Mouse (Mus musculus) megakaryocyte progenitor cell, adult 5-6 weeks (primary cell): ENCODE measurements around the gene Kif26b. TPM values are rescaled to one million over a fixed set of nuclear protein-coding genes. Genes with fewer than 3 reads are reported as not detected.
A peak's percentile ranks its signal among the peaks of the same experiment; 100 is the strongest.

Experiments used
- ATAC-seq: replicated peaks from 2 replicates; pipeline ENCODE4 v1.8.0; 2016; ENCODE audit warnings: mild to moderate bottlenecking, moderate TSS enrichment, inconsistent platforms; ENCODE audit not compliant: poor library complexity
- total RNA-seq, 2 experiments: library from RNA; stranded (forward) in 1 of 2; stranded (reverse) in 1 of 2; fragments of 157-497, 149-512 nt in 1 of 2; fragments of 200-1000 nt in 1 of 2; gene quantifications; 2 replicates each; pipeline versions ENCODE4 v1.2.3 to v1.2.4; 2015 to 2017

Gene Kif26b
- total RNA-seq, 2 experiments from 2014 or later = 0.33 to 0.42 TPM

DNA sequence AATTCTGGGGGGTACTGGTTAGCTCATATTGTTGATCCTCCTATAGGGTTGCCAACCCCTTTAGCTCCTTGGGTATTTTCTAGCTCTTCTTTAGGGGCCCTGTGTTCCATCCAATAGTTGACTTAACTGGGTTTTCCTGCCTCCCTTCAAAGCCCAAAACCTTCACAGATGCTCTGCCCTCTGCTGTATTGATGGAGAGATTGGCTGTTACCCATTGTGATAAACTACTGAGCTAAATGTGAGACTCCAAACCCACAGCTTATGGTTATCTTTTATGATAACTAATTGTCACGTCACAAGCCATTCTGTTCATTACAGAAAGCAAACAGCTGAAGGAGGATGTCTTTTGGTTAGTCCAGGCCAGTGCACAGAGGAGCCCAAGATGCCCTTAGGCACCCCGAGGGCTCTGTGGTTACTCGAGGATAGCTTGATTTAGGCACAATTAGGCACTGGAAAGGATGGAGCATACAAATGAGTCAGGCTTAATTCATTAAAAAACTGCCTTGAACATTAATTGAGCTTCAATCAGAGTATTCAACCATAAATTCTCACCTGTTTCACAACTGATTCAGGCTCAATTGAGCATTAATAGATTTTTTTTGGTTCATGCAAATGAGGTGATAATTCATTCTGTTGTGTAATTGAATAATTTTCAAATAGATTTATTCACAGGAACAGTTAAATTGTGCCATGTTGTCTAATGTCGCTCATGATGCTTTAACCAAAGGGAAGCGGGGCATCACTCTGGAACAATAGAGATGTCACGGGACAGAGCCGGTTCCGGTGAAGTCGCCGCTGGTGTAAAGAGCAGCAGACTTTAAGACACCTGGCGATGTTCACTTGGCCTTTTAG is 364.5 kb downstream of the Kif26b start:
- no peak for ATAC-seq

GRCm38 (mm10) chr1:178894081-178894401 is 365.1 kb downstream of the Kif26b start:
- ATAC-seq = no peak

DNA sequence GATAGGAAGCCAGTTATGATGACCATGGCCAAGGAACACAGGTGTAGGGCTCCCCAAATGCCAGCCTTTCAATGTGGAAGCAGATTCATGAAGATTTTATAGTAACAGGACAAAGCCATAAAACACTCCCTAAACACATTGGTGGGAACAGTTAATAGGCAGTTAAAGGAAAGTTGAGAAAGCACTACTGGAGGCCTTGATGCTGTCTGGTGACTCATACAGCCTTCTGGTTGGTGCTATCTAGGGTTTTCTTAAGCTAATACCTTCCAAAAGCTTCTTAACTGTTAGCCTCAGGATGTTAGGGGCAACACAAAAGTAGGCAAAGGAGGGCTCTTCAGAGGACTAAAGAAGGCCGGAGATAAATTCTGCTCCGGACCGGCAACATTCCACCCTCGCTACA is 366.7 kb downstream of the Kif26b start:
- no peak for ATAC-seq

DNA sequence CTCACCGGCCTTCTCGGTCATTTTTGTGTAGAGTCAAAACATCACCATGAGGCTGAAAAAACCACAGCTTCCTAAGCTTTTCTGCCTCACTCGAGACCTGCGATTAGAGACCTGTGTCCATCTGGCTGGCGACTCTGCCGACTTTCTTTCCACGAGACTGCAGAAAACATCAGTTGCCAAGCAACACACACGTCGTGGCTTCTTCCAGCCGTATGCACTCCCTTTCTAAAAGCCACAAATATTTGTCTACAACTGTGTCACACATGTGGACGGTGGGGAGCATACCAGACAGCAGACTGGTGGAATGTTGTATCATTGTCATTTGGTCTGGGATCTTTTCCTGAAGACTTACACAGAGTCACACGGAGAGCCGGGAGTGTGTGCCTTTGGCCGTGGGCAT is 382.0 kb downstream of the Kif26b start:
- ATAC-seq = no peak

DNA sequence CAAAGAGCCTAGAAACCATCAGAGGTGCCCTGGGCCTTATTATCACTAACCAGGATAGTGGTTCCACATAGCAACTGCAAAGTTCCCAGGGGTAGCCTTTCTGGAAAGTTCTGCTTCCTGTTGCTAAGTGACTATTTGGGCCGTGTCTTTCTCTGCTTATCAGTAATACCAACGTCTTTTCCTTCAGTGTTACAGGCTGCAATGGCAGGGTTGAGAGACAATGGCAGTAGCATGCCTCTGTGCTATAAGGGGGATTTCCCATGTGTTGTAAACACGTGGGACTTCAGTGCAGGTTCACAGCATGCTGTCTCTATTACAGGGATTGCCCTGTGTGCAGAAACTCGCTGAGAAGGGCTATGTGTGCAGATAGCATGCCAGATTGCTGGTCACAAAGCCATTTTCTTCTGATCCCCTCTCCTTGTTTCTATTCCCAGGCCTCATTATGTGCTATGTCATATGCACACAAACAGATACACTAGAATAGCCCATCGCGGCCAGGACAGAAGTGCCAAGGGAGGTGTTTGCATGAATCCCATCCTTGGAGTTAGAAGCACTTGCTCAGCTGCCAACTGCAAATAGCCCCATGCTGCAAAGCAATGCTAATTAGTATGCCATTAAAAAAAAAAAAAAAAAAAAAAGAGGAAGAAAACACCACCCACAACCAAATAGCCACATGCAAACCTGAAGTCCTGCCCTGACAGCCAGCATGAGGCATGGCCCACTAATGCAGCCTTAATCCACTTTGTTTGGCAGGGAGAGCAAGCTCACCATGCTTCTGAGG is 384.2 kb downstream of the Kif26b start:
- peak; percentile 38; the same call in 1 of the 2 replicates for ATAC-seq

DNA sequence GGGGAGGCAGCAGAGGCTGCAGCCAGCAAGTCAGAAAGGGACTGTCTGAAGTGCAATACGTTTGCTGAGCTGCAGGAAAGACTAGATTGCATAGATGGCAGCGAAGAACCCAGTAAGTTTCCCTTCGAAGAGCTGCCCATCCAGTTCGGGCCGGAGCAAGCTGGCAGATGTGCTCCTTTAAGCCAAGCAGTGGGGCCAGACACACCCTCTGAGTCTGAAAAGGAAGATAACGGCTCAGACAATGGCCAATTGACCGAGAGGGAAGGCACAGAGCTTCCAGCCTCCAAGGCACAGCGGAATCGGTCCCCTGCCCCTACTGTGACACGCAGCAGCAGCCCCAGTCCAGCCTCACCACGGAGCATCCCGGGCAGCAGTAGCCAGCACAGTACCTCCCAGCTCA is 386.1 kb downstream of the Kif26b start:
- no peak for ATAC-seq

GRCm38 (mm10) chr1:178917194-178917902 is 388.4 kb downstream of the Kif26b start:
- ATAC-seq = 0 out of 2 replicates have a peak, but pooled peaks have one; percentile 12

GRCm38 (mm10) chr1:178924492-178925183 is 395.7 kb downstream of the Kif26b start:
- peak; percentile 96 for ATAC-seq

DNA sequence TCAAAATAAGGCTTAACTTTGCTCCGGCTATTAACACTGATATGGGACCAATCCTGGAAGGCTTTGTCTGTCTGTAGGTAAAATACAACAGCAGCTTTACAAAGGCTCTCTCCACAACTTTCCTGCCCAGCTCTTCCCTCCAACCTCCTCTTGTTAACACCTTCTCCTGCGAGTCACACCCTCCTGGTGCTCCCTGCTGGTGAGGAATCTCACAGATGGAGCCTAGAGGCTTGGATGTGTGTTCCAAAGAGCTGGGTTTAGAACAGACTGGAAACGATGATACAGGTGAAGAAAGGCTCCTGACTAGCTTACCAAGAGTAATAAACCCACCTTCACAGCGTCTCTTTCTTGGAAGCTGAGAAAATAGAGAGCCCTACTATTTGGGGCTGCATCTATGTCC is 400.6 kb downstream of the Kif26b start:
- ATAC-seq = no peak

GRCm38 (mm10) chr1:178933953-178934637 is 405.2 kb downstream of the Kif26b start:
- ATAC-seq = no peak

- no peak for ATAC-seq
Observed at GRCm38 (mm10) chr1:178936457-178936856, 407.5 kb downstream of the Kif26b start.

GRCm38 (mm10) chr1:178936976-178937375 is 408.1 kb downstream of the Kif26b start:
- ATAC-seq = no peak

- no peak for ATAC-seq
Observed at GRCm38 (mm10) chr1:178940353-178940752, 411.4 kb downstream of the Kif26b start.

DNA sequence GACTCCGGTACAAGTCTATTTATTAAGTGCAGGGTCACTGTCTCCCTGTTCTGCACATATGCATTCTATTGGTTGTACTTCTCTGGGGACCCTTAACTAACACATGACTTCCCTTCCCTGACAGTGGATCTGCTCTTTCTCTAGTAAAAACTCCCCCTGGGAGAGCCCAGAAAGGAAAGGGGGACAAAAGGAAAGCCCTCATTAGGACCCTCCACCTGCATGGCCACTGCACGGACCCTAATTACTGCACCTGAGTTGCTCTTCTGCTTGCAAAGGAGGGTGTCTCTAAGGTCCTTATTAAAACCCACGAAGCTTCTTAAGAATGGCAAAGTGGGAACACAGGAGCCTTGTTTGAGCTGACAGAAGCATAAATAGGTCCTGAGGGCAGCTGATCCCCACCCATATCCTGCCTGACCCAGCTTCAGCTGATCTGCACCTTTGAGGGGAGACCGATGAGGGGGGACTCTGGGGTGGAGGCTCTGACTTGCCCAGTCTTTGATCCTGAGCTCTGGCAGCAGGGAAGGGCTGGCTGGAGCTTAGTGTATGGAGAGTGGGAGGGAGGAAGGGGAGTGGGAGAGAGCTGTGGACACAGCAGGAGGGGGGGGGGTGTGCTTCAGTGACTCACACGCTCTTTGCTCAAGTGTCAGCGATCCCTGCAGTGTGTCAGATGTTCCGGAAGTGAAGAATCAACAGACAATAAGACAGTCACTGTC is 413.5 kb downstream of the Kif26b start:
- no peak for ATAC-seq

- peak; percentile 87 for ATAC-seq
Observed at GRCm38 (mm10) chr1:178952910-178953309, 424.0 kb downstream of the Kif26b start.

- no peak for ATAC-seq
Observed at GRCm38 (mm10) chr1:178958641-178959040, 429.7 kb downstream of the Kif26b start.

DNA sequence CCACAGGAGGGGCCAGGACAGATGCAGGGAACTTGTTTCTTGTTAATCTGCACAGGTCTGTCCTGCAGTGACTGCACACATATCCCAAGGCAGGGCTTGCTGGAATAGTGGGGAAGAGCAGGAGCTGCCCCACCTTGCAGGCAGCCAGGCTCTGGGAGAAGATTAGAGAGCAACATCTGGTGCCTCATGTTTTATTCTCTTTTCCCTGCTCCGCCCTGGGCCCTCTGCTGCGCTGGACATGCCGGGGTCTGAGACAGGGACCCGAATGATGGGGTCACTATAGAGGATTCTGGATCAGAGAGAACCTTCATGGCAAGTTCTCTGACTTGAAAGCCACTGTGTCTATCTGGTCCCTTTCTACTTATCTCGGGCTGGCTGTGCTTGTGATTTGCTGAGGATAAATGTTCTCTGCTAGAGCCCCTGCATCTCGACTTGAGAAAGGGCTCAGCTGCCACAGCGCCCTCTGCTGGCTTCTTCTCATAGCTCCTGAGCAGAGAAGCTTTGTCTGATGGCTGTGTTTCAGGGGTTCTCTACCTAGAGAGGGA is 431.2 kb downstream of the Kif26b start:
- peak; percentile 93 for ATAC-seq

GRCm38 (mm10) chr1:178961661-178962060 is 432.7 kb downstream of the Kif26b start:
- no peak for ATAC-seq

- ATAC-seq = no peak
Observed at GRCm38 (mm10) chr1:178972055-178972454, 443.1 kb downstream of the Kif26b start.
